Mouse (Mus musculus) olfactory bulb, adult 2 months (tissue): ENCODE data around the gene Exoc2.

Source experiments
- CTCF ChIP-seq: fragments of 200-500 bp; IDR thresholded peaks from 2 replicates; pipeline ENCODE4 v1.5.1; 2012; ENCODE audit warnings: low read depth, mild to moderate bottlenecking, low read length, moderate library complexity; ENCODE audit not compliant: insufficient read depth
- POLR2A ChIP-seq: fragments of 200-500 bp; IDR thresholded peaks from 2 replicates; pipeline ENCODE4 v1.6.1; 2012; ENCODE audit warnings: mild to moderate bottlenecking, low read depth, low read length, moderate library complexity; ENCODE audit not compliant: insufficient read depth

DNA sequence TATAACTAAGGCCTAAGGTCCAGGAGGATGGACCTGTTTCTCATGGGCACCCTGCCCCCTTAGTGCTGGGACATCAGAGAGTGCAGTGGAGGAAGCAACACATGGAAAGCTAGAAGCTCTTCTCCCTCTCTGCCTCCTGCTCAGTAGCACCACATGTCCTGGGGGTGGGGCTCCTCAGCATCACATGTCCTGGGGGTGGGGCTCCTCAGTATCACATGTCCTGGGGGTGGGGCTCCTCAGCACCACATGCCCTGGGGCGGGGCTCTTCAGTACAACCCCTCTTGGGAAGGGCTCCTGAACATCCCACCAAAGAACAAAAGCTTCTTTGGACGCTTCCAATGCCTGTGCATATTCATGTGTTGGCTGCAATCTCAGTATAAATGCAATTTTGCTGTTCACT is 186.3 kb downstream of the Exoc2 start:
- no peak for TF ChIP-seq POLR2A
- no peak for TF ChIP-seq CTCF
